Mouse (Mus musculus) urinary bladder, postnatal 10 days (tissue): ENCODE results near the gene Olfr520.
"Not testable (repeated sequence)": the region's sequence is repeated elsewhere in the genome, so short reads cannot be mapped to it uniquely, and the experiment has no call there.

Experiments used
- DNase-seq: peaks from one replicate; pipeline ENCODE4 v3.0.0; 2022; ENCODE audit warnings: low spot score

Olfr520 gene

GRCm38 (mm10) chr7:99712431-99712830, 17.6 kb upstream of the Olfr520 start:
- DNase-seq: no peak

GRCm38 (mm10) chr7:99716536-99716935, 13.5 kb upstream of the Olfr520 start:
- DNase-seq: no peak

GRCm38 (mm10) chr7:99734612-99735011, 4.5 kb downstream of the Olfr520 start:
- DNase-seq: no peak

GRCm38 (mm10) chr7:99735491-99735890, 5.4 kb downstream of the Olfr520 start:
- DNase-seq: not testable (repeated sequence)

GRCm38 (mm10) chr7:99739276-99739675, 9.2 kb downstream of the Olfr520 start:
- DNase-seq: no peak

GRCm38 (mm10) chr7:99763207-99763606, 33.1 kb downstream of the Olfr520 start, which contains the start of gene Olfr521:
TSS of gene Olfr521 (plus strand) at chr7:99763507.
- no peak for DNase-seq

- DNase-seq: no peak
These were observed 51.3 kb downstream of the Olfr520 start for GRCm38 (mm10) chr7:99781385-99781784.

DNA sequence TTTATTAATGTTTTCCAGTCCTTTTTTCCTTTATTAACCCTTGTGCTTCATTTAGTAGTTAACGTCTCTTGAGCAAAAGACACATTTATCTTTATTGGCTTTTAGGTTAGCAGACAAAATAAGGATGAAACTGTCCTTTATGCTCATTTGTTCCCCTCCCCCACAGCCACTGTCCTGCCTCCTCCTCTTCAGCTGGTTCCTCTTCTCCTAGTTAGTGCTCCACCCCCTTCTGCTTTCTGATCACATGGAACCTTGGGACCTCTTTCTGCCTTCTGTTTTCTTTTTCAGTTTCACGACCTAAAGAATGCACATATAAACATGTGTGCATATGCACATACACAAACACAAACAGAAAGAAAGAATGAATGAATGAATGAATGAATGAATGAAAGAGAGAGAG, 51.8 kb downstream of the Olfr520 start:
- no peak for DNase-seq

GRCm38 (mm10) chr7:99783421-99783820, 53.3 kb downstream of the Olfr520 start:
- DNase-seq: no peak

GRCm38 (mm10) chr7:99785553-99785952, 55.5 kb downstream of the Olfr520 start:
- DNase-seq: no peak
